Mouse (Mus musculus): ENCODE measurements around the gene Cluh.

Cluh gene

DNA sequence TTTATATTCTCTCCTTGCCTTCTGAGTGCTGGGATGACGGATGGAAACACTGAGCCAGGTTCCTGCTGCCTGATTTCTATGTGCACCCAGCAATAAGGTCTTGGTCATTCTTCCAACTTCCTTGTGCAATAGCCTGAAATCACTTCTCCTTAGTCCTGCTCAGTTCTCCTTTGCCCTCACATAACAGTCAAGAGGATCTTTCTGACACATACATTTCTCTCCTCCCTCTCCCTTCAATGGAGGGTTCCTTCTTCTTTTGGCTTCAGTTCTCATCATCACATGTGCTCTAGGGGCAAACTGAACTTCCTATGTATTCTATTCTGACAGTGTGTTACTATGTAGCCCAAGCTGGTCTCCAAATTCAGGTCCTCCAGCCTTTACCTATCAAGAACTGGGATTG lies 1.3 kb upstream of the Cluh start:
- DNase-seq (ENCODE audit: extremely low read depth, low read depth) = no peak

DNA sequence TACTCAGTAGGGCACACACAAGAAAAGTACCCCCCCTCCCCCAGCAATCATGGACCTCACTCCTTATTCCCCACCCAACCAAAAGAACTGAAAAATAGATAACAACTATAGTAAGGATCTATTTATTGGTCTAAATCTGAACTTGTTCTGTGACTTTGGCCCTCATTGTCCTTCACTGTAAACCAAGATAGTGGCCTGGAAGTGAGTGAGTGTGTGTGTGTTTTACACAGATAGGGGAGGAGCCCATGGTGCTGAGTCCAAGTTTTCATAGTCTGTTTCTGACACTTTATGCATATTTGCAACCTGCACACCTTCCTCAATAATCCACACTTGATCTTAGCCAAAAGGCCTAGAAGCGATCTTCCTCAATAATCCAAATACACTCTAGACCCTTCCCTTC lies 619 bp upstream of the Cluh start:
- no peak for DNase-seq (ENCODE audit: extremely low read depth, low read depth)

DNA sequence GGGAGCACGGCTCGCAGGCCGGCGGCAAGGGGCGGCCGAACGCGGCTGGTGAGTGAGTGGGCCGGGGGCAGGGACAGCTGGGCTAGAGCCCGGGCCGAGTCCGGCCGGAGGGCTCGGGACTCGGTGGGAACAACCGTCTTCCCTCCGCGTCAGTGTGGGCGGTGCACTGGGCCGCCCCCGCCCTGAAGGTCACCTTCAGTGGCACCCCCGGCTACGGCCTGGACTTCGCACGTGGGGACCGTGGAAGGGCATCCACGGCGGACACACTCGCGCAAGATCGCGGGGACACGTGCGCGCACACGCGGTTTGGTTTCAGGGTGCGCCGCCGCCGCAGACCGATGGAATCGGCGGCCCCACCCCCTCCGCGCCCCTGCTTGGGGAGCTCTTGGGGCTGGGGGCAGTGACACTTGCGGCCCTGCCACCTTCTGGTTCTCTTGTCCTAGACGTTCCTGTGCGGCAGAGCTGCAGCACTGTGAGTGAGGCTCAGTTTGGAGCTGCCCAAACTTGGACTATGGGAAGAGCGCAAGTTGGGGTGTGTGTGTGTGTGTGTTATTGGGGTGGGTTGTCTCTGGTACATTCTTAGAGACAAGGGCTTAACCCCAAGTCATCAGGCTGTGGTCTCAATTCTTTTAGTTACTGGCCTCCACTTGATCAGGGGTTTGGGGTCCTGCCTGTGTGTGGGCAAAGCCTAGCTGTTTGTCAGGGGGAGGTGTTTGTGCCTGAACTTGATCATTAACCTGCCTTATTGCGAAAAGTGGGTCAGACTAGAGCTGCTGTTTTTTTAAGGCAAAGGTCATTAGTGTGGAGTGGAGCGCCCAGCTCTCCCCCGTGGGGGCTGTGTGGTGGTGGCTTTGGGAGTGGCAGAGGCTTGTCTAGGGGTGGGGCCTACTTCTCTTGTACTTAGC lies 604 bp downstream of the Cluh start:
- no peak for DNase-seq (ENCODE audit: extremely low read depth, low read depth)

DNA sequence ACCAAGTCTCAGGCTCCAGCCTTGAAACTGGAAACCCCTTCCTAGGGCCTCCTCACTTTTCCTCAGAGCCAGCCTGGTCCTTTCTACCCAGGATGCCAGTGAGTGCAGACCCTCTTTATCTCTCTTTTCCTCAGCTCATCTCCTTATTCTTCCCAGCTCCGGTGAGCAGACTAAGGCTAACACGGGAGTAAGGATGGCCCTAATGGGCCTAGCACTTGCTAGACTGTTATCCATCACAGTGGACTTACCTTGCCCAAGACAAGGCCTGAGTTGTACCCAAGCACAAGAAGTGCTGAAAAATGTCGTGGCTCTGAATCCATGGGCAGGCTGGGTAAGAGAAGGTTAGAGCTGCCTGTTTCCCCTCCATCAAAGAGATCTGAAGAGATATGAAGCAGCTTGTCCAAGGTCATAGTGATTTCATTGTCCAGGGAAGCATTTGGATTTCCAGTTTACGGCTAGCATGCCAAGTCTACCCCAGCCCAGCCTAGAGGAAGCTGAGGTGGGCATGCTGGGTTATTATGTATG lies 1.3 kb downstream of the Cluh start:
- no peak for DNase-seq (ENCODE audit: extremely low read depth, low read depth)

DNA sequence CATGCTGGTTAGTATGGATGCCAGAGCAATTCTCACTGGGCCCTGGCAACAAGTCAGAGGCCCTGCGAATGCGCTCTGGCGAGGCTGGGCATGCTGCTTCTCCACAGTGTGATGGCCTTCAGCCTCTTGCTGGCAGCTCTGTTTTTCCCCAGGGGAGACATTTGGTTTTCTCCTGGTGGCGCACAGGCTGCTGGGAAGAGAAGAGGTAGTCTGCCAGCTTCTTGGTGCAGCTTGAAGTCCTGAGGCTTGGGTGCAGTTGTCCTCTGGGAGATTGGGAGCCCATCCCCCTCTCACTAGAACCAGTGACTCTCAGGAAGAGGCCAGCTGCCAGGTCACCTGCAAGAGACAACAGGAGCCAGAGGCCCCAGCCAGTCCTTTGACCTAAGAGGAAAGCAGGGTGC lies 3.5 kb downstream of the Cluh start:
- DNase-seq (ENCODE audit: extremely low read depth, low read depth) = no peak

DNA sequence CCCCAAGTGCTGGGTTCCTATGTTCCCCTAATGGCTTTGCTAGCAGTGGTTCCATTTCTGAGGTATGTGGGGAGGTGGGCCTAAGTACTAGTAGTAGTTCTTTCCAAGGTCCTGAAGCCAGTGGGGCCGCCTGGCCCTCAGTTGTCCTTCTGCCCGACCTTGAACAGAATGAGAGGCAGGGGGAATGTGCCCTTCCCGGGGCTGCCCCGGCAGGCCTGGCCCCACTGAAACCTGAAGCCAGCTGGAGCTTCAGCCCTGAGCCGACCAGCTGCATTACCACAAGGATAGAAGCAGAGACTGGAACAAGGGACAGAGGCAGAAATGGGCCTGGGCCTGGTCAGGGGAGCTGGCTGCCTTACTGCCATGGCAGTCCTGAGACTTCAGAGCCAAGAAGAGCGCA lies 4.1 kb downstream of the Cluh start:
- no peak for DNase-seq (ENCODE audit: extremely low read depth, low read depth)

DNA sequence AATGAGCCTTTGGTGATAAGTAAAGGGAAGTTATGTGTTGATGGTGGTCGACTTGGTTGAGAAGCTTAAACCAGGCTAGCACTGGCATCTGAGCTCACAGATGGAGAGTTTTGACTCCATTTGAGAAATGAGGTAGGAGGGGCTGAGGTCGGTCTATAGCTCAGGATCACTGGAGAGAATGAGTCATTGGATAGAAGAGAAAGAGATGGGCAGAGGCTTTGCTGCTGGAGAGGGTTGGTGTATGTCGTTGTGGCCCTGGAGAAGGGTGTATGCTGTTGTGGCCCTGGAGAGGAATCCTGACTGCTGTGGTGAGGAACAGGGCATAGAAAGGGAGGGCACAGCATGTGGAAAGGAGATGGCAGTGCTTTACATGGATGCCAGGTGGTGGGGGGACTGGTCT lies 6.6 kb downstream of the Cluh start:
- no peak for DNase-seq (ENCODE audit: extremely low read depth, low read depth)

DNA sequence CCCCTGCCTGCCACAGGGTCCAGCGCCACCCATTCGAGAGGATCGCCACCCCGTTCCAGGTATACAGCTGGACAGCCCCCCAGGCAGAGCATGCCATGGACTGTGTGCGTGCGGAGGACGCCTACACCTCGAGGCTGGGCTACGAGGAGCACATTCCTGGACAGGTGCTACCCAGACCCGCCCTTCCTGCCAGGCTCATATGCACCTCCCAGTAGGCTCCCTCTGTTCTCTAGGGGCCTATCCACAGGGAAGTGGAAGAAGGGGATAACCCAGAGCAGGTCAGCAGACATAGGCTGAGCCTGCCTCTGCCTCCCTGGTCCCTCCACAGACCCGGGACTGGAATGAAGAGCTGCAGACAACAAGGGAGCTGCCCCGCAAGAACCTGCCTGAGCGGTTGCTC lies 11.0 kb downstream of the Cluh start:
- DNase-seq (ENCODE audit: extremely low read depth, low read depth) = no peak

DNA sequence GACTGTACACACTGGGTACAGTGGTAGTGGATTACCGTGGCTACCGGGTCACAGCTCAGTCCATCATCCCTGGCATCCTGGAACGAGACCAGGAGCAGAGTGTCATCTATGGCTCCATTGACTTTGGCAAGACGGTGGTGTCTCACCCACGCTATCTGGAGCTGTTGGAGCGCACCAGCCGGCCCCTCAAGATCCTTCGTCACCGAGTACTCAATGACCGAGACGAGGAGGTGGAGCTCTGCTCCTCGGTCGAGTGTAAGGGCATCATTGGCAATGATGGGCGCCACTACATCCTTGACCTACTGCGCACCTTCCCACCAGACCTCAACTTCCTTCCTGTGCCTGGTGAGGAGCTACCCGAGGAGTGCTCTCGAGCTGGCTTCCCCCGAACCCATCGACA lies 12.3 kb downstream of the Cluh start:
- no peak for DNase-seq (ENCODE audit: extremely low read depth, low read depth)

DNA sequence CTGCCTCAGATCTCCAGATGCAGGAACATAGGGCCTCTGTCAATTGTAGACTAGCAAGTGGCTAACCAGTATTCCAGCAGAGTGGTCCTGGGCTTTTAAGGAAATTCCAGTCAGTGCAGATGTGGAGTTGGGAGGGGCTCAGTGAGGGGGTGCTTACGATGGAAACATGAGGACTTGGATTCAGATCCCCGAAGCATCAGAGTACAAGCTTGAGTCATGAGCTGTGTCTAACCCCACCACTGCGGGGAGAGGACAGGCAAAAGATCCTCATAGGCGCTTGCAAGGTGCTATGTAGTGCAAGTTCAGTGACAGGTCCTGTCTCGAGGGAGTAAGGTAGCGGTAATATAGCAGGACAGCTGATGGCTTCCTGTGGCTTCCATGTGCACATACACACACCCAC lies 12.9 kb downstream of the Cluh start:
- no peak for DNase-seq (ENCODE audit: extremely low read depth, low read depth)

DNA sequence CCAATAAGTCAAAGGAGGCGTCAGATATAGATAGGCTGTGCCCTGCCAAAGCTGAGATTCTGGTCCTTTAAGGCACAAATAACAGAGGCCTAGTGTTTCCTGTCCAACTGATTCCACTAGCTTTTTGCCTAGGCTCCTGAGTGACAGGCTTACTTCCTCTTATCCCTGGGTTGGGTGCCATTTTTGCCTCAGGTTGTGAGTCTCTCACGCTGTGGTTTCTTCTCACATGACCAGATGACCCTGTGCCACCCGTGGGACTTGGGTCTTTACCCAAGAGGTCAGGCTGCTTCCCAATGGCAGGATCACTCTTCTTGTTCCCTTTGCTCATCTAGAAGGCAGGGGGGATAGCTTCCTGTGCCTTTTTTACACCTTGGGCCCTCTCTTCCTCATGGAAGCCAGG lies 15.0 kb downstream of the Cluh start:
- no peak for DNase-seq (ENCODE audit: extremely low read depth, low read depth)

DNA sequence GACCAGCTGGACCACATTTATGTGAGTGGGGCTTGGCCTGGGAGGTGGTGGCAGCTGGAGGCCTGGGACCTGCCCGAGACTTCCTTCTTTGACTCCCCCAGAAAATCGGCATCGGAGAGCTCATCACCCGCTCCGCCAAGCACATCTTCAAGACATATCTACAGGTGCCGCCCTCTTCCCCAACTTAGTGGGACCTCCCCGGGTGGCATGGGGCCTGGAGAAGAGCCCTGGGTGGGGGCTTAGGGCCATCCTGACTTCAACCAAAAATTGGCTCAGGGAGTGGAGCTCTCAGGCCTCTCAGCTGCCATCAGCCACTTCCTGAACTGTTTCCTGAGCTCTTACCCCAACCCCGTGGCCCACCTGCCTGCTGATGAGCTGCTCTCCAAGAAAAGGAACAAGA lies 15.6 kb downstream of the Cluh start:
- DNase-seq (ENCODE audit: extremely low read depth, low read depth) = no peak

DNA sequence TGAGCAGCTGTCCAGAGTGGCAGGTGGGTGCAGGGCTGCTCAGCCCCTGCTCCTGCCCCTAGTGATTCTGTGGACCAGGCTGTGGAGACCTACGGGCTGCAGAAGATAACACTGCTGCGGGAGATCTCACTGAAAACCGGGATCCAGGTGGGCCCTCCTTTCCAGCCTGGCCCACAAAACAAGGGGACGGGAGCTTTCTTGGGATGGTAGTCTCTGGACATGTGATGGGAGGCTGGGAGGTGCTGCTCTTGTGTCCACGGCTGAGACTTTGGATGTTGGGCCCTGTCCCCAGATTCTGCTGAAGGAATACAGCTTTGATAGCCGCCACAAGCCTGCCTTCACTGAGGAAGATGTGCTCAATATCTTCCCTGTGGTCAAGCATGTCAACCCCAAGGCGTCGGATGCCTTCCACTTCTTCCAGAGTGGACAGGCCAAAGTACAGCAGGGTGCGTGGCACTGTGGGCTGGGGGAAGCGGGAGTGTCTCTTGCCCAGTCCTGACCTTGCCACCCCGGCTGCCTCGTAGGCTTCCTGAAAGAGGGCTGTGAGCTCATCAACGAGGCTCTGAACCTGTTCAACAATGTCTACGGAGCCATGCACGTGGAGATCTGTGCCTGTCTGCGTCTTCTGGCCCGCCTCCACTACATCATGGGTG lies 16.5 kb downstream of the Cluh start:
- no peak for DNase-seq (ENCODE audit: extremely low read depth, low read depth)

DNA sequence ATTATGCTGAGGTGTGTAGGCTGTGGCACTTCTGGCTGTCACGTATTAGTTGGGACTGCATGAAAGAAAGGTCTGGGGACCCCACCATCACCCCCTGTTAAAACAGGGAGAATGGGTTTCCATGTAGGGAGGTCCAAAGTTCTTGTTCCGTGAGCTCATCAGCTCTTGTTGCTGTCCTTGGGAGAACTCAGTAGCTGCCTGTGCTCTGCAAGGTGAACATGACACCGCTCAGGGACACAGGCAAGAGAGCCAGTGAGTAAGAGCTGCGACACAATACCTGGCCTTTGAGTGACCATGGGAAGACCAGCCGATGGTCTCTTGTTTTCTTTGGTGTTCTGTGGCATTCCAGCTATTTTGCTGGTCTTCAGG lies 17.0 kb downstream of the Cluh start:
- DNase-seq (ENCODE audit: extremely low read depth, low read depth) = no peak

DNA sequence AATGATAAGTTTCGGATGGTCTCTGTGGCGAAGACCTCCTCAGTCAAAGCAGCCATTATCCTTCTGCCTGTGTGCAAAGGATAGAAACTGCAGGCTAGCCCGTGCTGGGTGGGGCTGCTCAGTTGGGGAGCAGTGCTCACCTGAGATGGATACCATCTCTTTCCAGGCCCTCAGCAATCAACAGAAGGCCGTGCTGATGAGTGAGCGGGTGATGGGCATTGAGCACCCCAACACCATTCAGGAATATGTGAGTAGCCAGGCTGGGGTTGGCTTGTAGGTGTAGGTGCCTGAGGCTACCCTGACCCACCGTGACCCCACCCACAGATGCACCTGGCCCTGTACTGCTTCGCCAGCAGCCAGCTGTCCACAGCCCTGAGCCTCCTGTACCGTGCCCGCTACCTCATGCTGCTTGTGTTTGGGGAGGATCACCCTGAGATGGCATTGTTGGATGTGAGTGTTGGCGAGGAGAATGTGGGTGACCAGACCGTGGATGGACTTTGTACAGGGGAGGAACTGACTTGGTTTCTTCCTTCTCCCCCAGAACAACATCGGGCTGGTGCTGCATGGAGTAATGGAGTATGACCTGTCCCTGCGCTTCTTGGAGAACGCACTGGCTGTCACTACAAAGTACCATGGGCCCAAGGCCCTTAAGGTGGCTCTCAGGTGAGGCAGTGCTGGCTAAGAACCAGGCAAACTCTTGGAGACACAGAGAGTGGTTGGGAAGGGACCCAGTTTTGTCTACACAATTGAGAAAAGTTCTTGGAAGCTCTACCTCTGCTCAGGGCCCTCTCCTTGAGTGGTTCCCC lies 17.7 kb downstream of the Cluh start:
- no peak for DNase-seq (ENCODE audit: extremely low read depth, low read depth)

DNA sequence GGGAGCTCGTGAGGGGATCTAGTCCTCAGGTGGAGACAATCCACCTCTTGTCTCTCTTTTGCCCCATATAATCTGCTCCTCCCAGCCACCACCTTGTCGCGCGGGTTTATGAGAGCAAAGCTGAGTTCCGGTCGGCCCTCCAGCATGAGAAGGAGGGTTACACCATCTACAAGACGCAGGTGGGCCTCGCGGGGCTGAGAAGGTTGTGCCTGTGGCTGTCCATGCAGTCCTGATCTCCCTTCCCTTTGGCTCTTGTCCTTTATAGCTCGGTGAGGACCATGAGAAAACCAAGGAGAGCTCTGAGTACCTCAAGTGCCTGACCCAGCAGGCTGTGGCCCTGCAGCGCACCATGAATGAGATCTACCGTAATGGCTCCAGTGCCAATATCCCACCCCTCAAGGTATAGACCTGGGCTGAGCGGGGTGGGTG lies 18.3 kb downstream of the Cluh start:
- no peak for DNase-seq (ENCODE audit: extremely low read depth, low read depth)

DNA sequence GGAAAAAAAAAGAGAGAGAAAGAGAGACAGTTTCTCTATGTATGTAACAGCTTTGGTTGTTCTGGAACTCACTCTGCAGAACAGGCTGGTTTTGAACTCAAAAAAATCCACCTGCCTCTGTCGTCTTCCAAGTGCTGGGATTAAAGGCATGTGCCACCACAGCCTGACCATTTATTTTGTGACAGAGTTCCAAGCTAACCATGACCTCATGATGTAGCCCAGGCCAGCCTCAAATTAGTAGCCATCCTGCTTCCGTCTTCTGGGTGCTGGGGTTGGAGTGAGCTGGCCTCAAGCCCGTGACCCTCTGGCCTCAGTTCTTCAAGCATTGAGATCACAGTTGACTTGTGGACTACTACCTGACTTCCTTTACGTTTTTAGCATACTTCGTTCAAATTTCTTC lies 19.2 kb downstream of the Cluh start:
- DNase-seq (ENCODE audit: extremely low read depth, low read depth) = no peak

DNA sequence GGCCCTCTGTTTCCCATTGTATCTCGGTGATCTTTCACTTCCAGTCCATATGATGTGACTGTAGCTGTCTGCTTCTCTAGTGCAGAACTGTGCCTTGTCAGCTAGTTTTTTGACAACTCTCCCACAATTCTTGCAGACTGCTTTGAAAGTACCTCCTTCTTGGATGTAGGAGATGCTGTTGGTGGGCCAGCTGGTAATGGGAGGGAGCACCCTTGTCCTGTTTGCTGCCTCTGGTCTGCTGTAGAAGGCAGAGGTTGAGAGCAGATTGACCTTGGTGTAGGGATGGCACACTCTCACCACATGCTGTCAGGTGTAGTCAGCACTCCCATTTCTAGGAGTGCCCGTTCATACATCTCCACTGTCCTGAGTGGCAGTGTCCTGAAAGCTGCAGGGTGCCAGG lies 19.7 kb downstream of the Cluh start:
- DNase-seq (ENCODE audit: extremely low read depth, low read depth) = no peak

DNA sequence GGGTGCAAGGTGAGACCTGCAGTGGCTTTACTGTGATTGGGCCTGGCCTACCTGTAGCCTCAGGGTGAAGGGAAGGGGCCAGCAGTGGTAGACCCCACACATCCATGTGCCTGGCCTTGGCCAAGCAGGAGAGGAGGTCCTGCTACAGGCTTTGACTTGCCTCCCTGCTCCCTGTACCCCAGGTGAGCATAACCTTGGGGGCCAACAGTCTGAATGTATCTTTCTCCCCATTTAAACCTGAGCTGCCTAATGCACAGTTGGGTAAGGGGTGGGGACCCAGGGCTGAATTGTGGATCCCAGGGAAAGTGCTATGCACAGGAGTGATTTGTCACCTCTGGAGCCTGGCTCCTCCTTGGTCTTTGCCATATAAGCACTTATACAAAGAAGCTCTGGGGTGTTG lies 20.9 kb downstream of the Cluh start:
- no peak for DNase-seq (ENCODE audit: extremely low read depth, low read depth)

DNA sequence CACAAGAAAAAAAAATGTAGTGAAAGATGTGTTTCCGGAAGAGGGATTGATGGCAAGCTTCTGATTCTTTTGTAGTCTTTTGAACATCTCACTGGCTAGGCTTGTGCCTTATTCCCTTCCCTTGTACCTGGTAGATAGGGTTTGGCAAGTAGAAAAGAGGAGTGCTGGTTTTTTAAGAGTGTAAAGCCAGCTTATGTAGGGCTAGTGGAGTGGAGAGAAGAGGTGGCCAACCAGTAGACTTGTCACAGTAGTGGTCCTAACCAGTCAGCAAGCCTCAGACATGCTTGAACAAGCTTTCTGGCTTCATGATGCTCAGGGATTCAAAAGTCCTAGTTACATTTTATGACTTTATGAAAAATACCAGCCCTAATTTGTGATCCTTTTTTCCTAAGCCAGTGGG lies 21.7 kb downstream of the Cluh start:
- no peak for DNase-seq (ENCODE audit: extremely low read depth, low read depth)

DNA sequence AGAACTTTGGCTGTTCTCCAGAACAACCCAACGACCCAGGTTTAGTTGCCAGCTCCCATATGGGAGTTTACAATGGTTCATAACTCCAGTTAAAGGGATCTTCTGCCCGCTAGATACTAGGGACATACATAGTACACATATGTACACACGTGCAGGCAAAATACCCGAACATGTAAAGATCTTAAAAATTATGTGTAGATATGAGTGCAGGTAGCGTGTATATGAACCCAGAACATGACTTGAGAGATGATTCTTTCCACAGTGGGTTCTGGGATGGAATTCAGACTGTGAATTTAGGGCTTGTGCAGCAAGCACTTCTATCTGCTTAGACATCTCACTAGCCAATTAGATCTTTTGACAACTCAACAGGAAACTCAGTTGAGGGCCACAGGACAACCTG lies 22.5 kb downstream of the Cluh start:
- no peak for DNase-seq (ENCODE audit: extremely low read depth, low read depth)

DNA sequence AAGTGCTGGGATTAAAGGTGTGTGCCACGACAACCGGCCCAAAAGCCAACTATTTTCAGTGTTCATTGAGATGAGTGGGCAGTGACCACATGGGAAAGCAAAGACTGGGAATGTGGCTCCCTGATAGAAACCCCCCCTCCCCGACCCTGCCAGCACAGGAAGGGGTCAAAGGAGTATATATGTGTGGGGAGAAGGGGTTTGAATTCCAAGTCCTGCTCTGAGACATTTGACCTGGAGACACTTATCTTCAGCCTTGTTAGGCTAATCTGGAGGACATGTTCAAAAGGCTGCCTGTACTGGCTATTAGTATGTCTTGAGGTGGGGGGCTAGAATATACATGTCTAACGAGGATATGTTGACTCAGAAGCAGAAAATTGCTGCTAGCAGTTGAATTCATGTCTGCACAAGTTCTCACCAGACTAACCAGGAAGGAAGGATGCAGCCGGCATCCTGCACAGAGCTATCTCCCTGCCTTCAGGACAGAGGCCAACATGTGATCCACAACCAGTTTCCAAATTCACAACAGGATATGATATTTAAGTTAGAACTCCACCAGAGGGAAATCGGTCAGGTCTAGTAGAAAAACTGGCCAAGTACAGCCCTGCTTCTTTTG lies 23.7 kb downstream of the Cluh start:
- DNase-seq (ENCODE audit: extremely low read depth, low read depth) = no peak
